Mouse (Mus musculus) heart, adult 2 months (tissue): ENCODE data around the gene Hist2h2ac. TPM values are rescaled to one million over a fixed set of nuclear protein-coding genes. Genes with fewer than 3 reads are reported as not detected.
A peak's percentile ranks its signal among the peaks of the same experiment; 100 is the strongest.
"Not testable (repeated sequence)": the region's sequence is repeated elsewhere in the genome, so short reads cannot be mapped to it uniquely, and the experiment has no call there.

Experiments
- DNase-seq, 2 experiments: peaks; one replicate each; pipeline ENCODE4 v3.0.0; 2021
- H3K27ac ChIP-seq: fragments of 200-600 bp; 2 replicates; pipeline ENCODE4 v1.8.1; 2022
- H3K27me3 ChIP-seq: fragments of 200-500 bp; 2 replicates; pipeline ENCODE4 v1.6.1; 2012; ENCODE audit warnings: mild to moderate bottlenecking, low read length, inconsistent platforms, mixed read lengths; ENCODE audit not compliant: control insufficient read depth, insufficient read depth
- H3K36me3 ChIP-seq: fragments of 200-500 bp; 2 replicates; pipeline ENCODE4 v1.6.1; 2012; ENCODE audit warnings: low read length, inconsistent platforms; ENCODE audit not compliant: control insufficient read depth, insufficient read depth
- H3K4me1 ChIP-seq: fragments of 200-500 bp; 2 replicates; pipeline ENCODE4 v1.6.1; 2011; ENCODE audit warnings: low read length; ENCODE audit not compliant: control insufficient read depth, insufficient read depth
- H3K4me3 ChIP-seq: fragments of 200-600 bp; 2 replicates; pipeline ENCODE4 v1.8.1; 2022
- H3K79me2 ChIP-seq: fragments of 200-500 bp; replicated peaks from 2 replicates; pipeline ENCODE4 v1.6.1; 2012; ENCODE audit warnings: mild to moderate bottlenecking, inconsistent platforms, low read length, moderate library complexity, mixed read lengths; ENCODE audit not compliant: control insufficient read depth, insufficient read depth
- H3K9ac ChIP-seq: fragments of 200-500 bp; 2 replicates; pipeline ENCODE4 v1.6.1; 2012; ENCODE audit warnings: low read depth, mild to moderate bottlenecking, control low read depth, inconsistent platforms, low read length, mixed read lengths
- CTCF ChIP-seq: fragments of 200-600 bp; IDR thresholded peaks from 2 replicates; pipeline ENCODE4 v1.8.1; 2022; ENCODE audit warnings: antibody characterized with exemption, mild to moderate bottlenecking, moderate library complexity
- EP300 ChIP-seq: fragments of 200-500 bp; IDR thresholded peaks from 2 replicates; pipeline ENCODE4 v1.6.1; 2011; ENCODE audit warnings: low read depth, low read length, control low read depth; ENCODE audit not compliant: insufficient read depth
- POLR2A ChIP-seq: fragments of 200-500 bp; IDR thresholded peaks from 2 replicates; pipeline ENCODE4 v1.6.1; 2011; ENCODE audit warnings: mild to moderate bottlenecking, low read depth, low read length, control low read depth; ENCODE audit not compliant: insufficient read depth
- WGBS: fragments of 180-500 bp; shearing (Covaris S2); methylation state at CpG from one replicate; pipeline ENCODE4 v1.1.7; 2018; 5-methylcytosine and 5-hydroxymethylcytosine counted together
- intact Hi-C: fragments of 180-260 bp; cut with DNase I; formaldehyde crosslinking; loops from one replicate; pipeline ENCODE4 v1.15.1; 2025
- long read RNA-seq: library from polyadenylated mRNA; stranded (forward); transcript quantifications from one replicate; pipeline ENCODE4 v2.0.0, GENCODE M21; 2021
- polyA plus RNA-seq: library from polyadenylated mRNA; depleted of rRNA; stranded (reverse); fragments of >200 nt; gene quantifications from 2 replicates; pipeline ENCODE4 v1.2.3, GENCODE M21; 2012; rRNA removed
- total RNA-seq, 2 experiments: library from RNA; stranded (reverse); gene quantifications; 2 replicates each; pipeline ENCODE4 v1.2.3; 2021

Hist2h2ac gene
- total RNA-seq (10 to 100 TPM; 18.1 to 26.3 TPM), polyA plus RNA-seq (1.3 and 1.5 TPM in 2 replicates)
- long read RNA-seq, result 0 reads

GRCm38 (mm10) chr3:96220765-96221639, at the start of gene Hist2h2ac, which contains the start of gene Hist2h2be:
TSS of gene Hist2h2ac (minus strand) at chr3:96220880.
TSS of gene Hist2h2be (plus strand) at chr3:96221119.
- DNase-seq, result peak; percentile 85 to 91

GRCm38 (mm10) chr3:96269511-96270474, 49.1 kb upstream of the Hist2h2ac start, which contains the start of gene Hist2h2bb:
TSS of gene Hist2h2bb (plus strand) at chr3:96269752.
- H3K9ac ChIP-seq, result peak within 1 kb of the TSS; percentile 72
- WGBS, result 2% methylated on average over 45 of the region's 45 CpGs
- peak; percentile 97 for TF ChIP-seq EP300
- TF ChIP-seq POLR2A, result peak; percentile 100
- TF ChIP-seq CTCF, result no peak
- peak within 1 kb of the TSS; percentile 75 for H3K4me3 ChIP-seq
- H3K27me3 ChIP-seq, result no peaks in the 10 kb centered on the region
- intact Hi-C loops, result no loop called here
- H3K79me2 ChIP-seq, result no peaks in the 10 kb centered on the region
- peaks cover 4% of the 10 kb centered on the region for H3K4me1 ChIP-seq
- H3K36me3 ChIP-seq, result no peaks in the 10 kb centered on the region
- DNase-seq, result peak; percentile 90 to 93
- H3K27ac ChIP-seq, result peak within 1 kb of the TSS; percentile 93

More at GRCm38 (mm10) chr3:96220765-96221639, at the start of gene Hist2h2ac, which contains the start of gene Hist2h2be:
- no peaks in the 10 kb centered on the region for H3K27me3 ChIP-seq
- H3K79me2 ChIP-seq, result peaks cover 2% of the 10 kb centered on the region; the same call in 1 of the 2 replicates
- TF ChIP-seq CTCF (peak; percentile 26), EP300 (peak; percentile 66), POLR2A (peak; percentile 98)
- H3K9ac ChIP-seq, result peak within 1 kb of the TSS; percentile 97
- intact Hi-C loops, result loop anchor here (1.0 to 5.0 kb wide), 2 partner anchors 42 to 329 kb away; partner anchors contain the start of genes Aph1a, BC028528 and Hist2h4
- H3K27ac ChIP-seq, result peak within 1 kb of the TSS; percentile 98
- H3K4me3 ChIP-seq, result peak within 1 kb of the TSS; percentile 57
- under 1% methylated on average over 43 of the region's 43 CpGs for WGBS
- H3K36me3 ChIP-seq, result peaks cover 2% of the 10 kb centered on the region
- peaks cover 7% of the 10 kb centered on the region for H3K4me1 ChIP-seq

GRCm38 (mm10) chr3:96268776-96269378, 48.2 kb upstream of the Hist2h2ac start:
- 2% methylated on average over 19 of the region's 44 CpGs for whole genome bisulfite sequencing
- H3K4me1 ChIP-seq, H3K36me3 ChIP-seq, H3K27me3 ChIP-seq, intact Hi-C loops, H3K79me2 ChIP-seq: not testable (repeated sequence)
- peak overlapping the region; percentile 66 for H3K9ac ChIP-seq
- 0 out of 2 replicates have a peak, but pooled peaks have one; percentile 6 for TF ChIP-seq POLR2A
- H3K4me3 ChIP-seq, result peak overlapping the region; percentile 48
- peak overlapping the region; percentile 93 for H3K27ac ChIP-seq
- DNase-seq, result peak; percentile 29 to 56

- intact Hi-C loops, result no loop called here
- H3K4me3 ChIP-seq, result peak within 1 kb of the TSS; percentile 75
- peak within 1 kb of the TSS; percentile 93 for H3K27ac ChIP-seq
- 29% methylated on average over 30 of the region's 30 CpGs for WGBS
- H3K79me2 ChIP-seq, result no peaks in the 10 kb centered on the region
- DNase-seq, result peak; percentile 85 to 87
- 0 out of 2 replicates have a peak, but pooled peaks have one; percentile 18 for TF ChIP-seq EP300
- TF ChIP-seq CTCF, result no peak
- peak; percentile 94 for TF ChIP-seq POLR2A
- H3K4me1 ChIP-seq, result peaks cover 8% of the 10 kb centered on the region
- H3K27me3 ChIP-seq, result no peaks in the 10 kb centered on the region
- no peaks in the 10 kb centered on the region for H3K36me3 ChIP-seq
- peak within 1 kb of the TSS; percentile 66 for H3K9ac ChIP-seq
These were observed 47.5 kb upstream of the Hist2h2ac start, which contains the start of gene Hist2h3b for GRCm38 (mm10) chr3:96268051-96268775. TSS of gene Hist2h3b (plus strand) at chr3:96268654.

DNA sequence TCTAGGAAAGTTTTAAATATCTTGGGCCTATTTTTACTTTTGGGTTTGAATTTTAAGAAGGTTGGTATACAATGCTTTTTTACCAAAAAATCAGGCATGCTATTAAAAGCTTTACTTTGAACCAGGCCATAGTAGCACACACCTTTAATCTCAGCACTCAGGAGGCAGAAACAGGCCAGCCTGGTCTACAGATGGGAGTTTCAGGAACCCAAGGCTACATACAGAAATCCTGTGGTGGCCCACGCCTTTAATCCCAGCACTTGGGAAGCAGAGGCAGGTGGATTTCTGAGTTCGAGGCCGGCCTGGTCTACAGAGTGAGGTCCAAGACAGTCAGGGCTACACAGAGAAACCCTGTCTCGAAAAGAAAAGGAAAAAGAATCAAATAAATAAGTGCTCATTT, 46.9 kb upstream of the Hist2h2ac start:
- Histone ChIP-seq H3K27me3 (no peaks in the 10 kb centered on the region), H3K79me2 (no peaks in the 10 kb centered on the region), H3K36me3 (no peaks in the 10 kb centered on the region), H3K27ac (peak overlapping the region; percentile 93), H3K4me3 (no peak overlapping the region), H3K9ac (no peak overlapping the region), H3K4me1 (peaks cover 8% of the 10 kb centered on the region)
- TF ChIP-seq POLR2A (no peak), CTCF (no peak), EP300 (no peak)
- intact Hi-C loops, result no loop called here
- WGBS, result 85% methylated on average over 4 of the region's 4 CpGs
- DNase-seq, result no peak
